8 mouse cellular contexts compared by ENCODE assay signal in genomic region chr10:111539724-111540324, GRCm38 (mm10). TPM values are rescaled to one million over a fixed set of nuclear protein-coding genes. Genes with fewer than 3 reads are reported as not detected.
DNase-seq lines count a peak whose midpoint lies in the region; ATAC-seq and TF ChIP-seq lines count a peak whose summit lies in the region.

No protein-coding gene starts in this region.

- peak; percentile 71 for DNase-seq in 3T3-L1 (ENCODE audit: low read depth, low spot score)
- DNase-seq in R1 (ENCODE audit: low read depth, low spot score): peak; percentile 52
- DNase-seq in forebrain, postnatal 0 days: no peak
- peak; percentile 55 to 80 for DNase-seq in left cerebral cortex, postnatal 10 days (ENCODE audit: extremely low spot score in 1 of 2, low spot score in 2 of 2)
- peak; percentile 78 for DNase-seq in telencephalon, adult 2 months (ENCODE audit: low read depth, low spot score)
- no peak for DNase-seq in cerebellum, adult 2 months

- no peak overlapping the region for H3K4me3 ChIP-seq in forebrain, postnatal 0 days (ENCODE audit: low read depth, low read length)
- no peak overlapping the region for H3K4me3 ChIP-seq in hindbrain, embryonic 15.5 days
- H3K4me3 ChIP-seq in megakaryocyte, embryonic 14.5 days (replicated peaks): peak overlapping the region; percentile 77
- no peak overlapping the region for H3K4me3 ChIP-seq in cerebellum, adult 2 months (replicated peaks; ENCODE audit: insufficient read depth, low read depth, low read length)

- H3K4me2 ChIP-seq in forebrain, postnatal 0 days (ENCODE audit: low read depth): no peak overlapping the region
- H3K4me2 ChIP-seq in hindbrain, embryonic 15.5 days: no peak overlapping the region

- TF ChIP-seq POLR2A in cerebellum, adult 2 months (IDR thresholded peaks at IDR 0.05; ENCODE audit: borderline replicate concordance, insufficient read depth, low read length): no peak

- no peaks in the 10 kb centered on the region; the same call in 1 of the 2 replicates for H3K4me1 ChIP-seq in forebrain, postnatal 0 days (ENCODE audit: insufficient read depth)
- peaks cover 13% of the 10 kb centered on the region for H3K4me1 ChIP-seq in hindbrain, embryonic 15.5 days (replicated peaks)
- peaks cover 44% of the 10 kb centered on the region for H3K4me1 ChIP-seq in megakaryocyte, embryonic 14.5 days
- H3K4me1 ChIP-seq in cerebellum, adult 2 months (ENCODE audit: control insufficient read depth, insufficient read depth, low read length): no peaks in the 10 kb centered on the region

- ATAC-seq in forebrain, postnatal 0 days: peak; percentile 62
- ATAC-seq in hindbrain, embryonic 15.5 days (ENCODE audit: low FRiP score, low read depth): peak; percentile 44; the same call in 1 of the 2 replicates

- H3K36me3 ChIP-seq in forebrain, postnatal 0 days (ENCODE audit: insufficient read depth): no peaks in the 10 kb centered on the region
- no peaks in the 10 kb centered on the region for H3K36me3 ChIP-seq in hindbrain, embryonic 15.5 days
- H3K36me3 ChIP-seq in megakaryocyte, embryonic 14.5 days (replicated peaks; ENCODE audit: low read length): no peaks in the 10 kb centered on the region

- no peaks in the 10 kb centered on the region for H3K27me3 ChIP-seq in forebrain, postnatal 0 days (ENCODE audit: insufficient read depth, low read length)
- no peaks in the 10 kb centered on the region for H3K27me3 ChIP-seq in hindbrain, embryonic 15.5 days
- H3K27me3 ChIP-seq in megakaryocyte, embryonic 14.5 days (replicated peaks): no peaks in the 10 kb centered on the region
- no peaks in the 10 kb centered on the region for H3K27me3 ChIP-seq in cerebellum, adult 2 months (ENCODE audit: control insufficient read depth, insufficient read depth, low read length)

- intact Hi-C loops in left cerebral cortex, postnatal 10 days (cut with DNase I): no loop called here

- H3K9me3 ChIP-seq in forebrain, postnatal 0 days (ENCODE audit: low read length): no peaks in the 10 kb centered on the region
- H3K9me3 ChIP-seq in hindbrain, embryonic 15.5 days: no peaks in the 10 kb centered on the region
- peaks cover 3% of the 10 kb centered on the region; the same call in 1 of the 2 replicates for H3K9me3 ChIP-seq in megakaryocyte, embryonic 14.5 days

- H3K9ac ChIP-seq in forebrain, postnatal 0 days: no peak overlapping the region
- no peak overlapping the region for H3K9ac ChIP-seq in hindbrain, embryonic 15.5 days

- WGBS in forebrain, postnatal 0 days: 41% methylated on average over 9 of the region's 9 CpGs
- 50% methylated on average over 9 of the region's 9 CpGs for WGBS in hindbrain, embryonic 15.5 days
- 60% methylated on average over 9 of the region's 9 CpGs for WGBS in cerebellum, adult 2 months

- peak overlapping the region; percentile 10; the same call in 1 of the 2 replicates for H3K27ac ChIP-seq in forebrain, postnatal 0 days (ENCODE audit: low read depth, low read length)
- H3K27ac ChIP-seq in hindbrain, embryonic 15.5 days (replicated peaks): peak overlapping the region; percentile 50
- no peak overlapping the region for H3K27ac ChIP-seq in cerebellum, adult 2 months (ENCODE audit: insufficient read depth, low read length)

- TF ChIP-seq CTCF in forebrain, postnatal 0 days (IDR thresholded peaks at IDR 0.05; ENCODE audit: low read depth): no peak
- no peak for TF ChIP-seq CTCF in cerebellum, adult 2 months (IDR thresholded peaks at IDR 0.05; ENCODE audit: borderline replicate concordance, insufficient read depth, low read depth, low read length)

RNA-seq across cellular contexts. Expression of gene Phlda1, which starts 33.7 kb away (rescaled TPM):
- 8.9 and 9.2 TPM in 2 replicates for total RNA-seq in forebrain, postnatal 0 days (2014; rRNA removed)
- 29.3 and 31.3 TPM in 2 replicates for polyA plus RNA-seq in forebrain, postnatal 0 days (2015; fragmentation: Nextera tagmentation; extraction: Ambion mirVana)
- 54.9 and 68.2 TPM in 2 replicates for polyA plus RNA-seq in hindbrain, embryonic 15.5 days (2015; fragmentation: Nextera tagmentation; extraction: Ambion mirVana)
- total RNA-seq in left cerebral cortex, postnatal 10 days (2021): 10 to 100 TPM; 24.4 to 28.6 TPM
- polyA plus RNA-seq in megakaryocyte, embryonic 14.5 days (2012; ENCODE audit: insufficient read depth, low replicate concordance): 91.0 and 259 TPM in 2 replicates
- 13.4 and 17.5 TPM in 2 replicates for polyA plus RNA-seq in cerebellum, adult 2 months (2012; rRNA removed)

Comparison
In these comparisons a context has a peak if more than half of its experiments do, and no peak if none do; other contexts are left out.
1. DNase-seq: peak in 3T3-L1 (single experiment), R1 (single experiment), left cerebral cortex, postnatal 10 days (2 of 2) and telencephalon, adult 2 months (single experiment); none in forebrain, postnatal 0 days (single experiment) and cerebellum, adult 2 months (0 of 2).